Comparison of ENCODE assay signal across 39 mouse cellular contexts in the genomic region with DNA sequence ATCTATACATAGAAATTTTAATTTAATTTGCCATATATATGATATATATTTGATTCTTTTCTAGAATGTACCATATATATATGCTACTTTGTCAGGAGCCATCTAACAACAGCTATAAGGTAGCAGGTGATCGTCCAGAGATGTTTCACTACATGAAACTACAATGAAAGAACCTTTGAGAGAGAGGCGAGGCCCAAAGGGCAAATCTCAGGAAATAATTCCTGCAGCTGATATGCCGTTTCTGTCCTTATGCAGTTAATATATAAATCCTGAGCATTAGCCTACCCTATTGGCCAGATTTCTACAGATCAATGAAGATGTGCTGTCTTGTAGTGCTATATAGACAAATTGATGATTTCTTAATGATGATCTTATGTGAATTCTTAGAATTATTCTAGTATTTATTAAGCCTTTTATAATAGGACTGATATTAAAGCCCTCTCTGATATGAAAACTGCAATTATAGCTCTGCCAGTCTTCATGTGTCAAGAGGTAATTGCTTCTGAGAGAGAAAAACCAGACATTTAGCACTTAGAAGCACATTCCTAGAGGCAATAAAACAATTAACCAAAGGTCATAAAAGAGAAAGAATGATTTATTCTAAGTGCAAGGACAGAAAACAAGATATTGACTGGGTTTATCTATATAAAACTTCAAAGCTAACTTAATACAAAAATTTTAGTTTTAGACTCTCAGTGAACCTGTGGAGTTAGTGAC. TPM values are rescaled to one million over a fixed set of nuclear protein-coding genes. Genes with fewer than 3 reads are reported as not detected.
"Had no signal": no experiment of that assay in that cellular context is flagged by ENCODE, and none has a peak within 500 bp of the region (broad histone marks: within the 10 kb centered on the region; RNA-seq: fewer than 3 reads in every experiment).

No protein-coding gene starts in this region.

- H3K9me3 ChIP-seq: heart, embryonic 10.5 days; heart, embryonic 13.5 days; heart, embryonic 15.5 days; hindbrain, embryonic 13.5 days; hindbrain, embryonic 15.5 days; kidney, embryonic 15.5 days had no signal

- H3K4me2 ChIP-seq: heart, embryonic 11.5 days; heart, embryonic 12.5 days; heart, embryonic 13.5 days; heart, embryonic 15.5 days; hindbrain, embryonic 12.5 days; hindbrain, embryonic 13.5 days; hindbrain, embryonic 14.5 days; hindbrain, embryonic 15.5 days; kidney, embryonic 15.5 days had no signal

- H3K27ac ChIP-seq: heart, embryonic 10.5 days; heart, embryonic 13.5 days; heart, embryonic 15.5 days; hindbrain, embryonic 10.5 days; hindbrain, embryonic 12.5 days; hindbrain, embryonic 13.5 days; hindbrain, embryonic 14.5 days; hindbrain, embryonic 15.5 days; hindbrain, postnatal 0 days; kidney, embryonic 15.5 days; kidney, postnatal 0 days; layer of hippocampus, adult 2 months; left cerebral cortex, adult 2 months had no signal

- H3K36me3 ChIP-seq: heart, embryonic 10.5 days; heart, embryonic 12.5 days; heart, embryonic 13.5 days; heart, embryonic 15.5 days; hindbrain, embryonic 10.5 days; hindbrain, embryonic 12.5 days; hindbrain, embryonic 13.5 days; hindbrain, embryonic 15.5 days; kidney, embryonic 15.5 days had no signal

- DNase-seq: heart, postnatal 10 days; heart, postnatal 14 days; heart, postnatal 36 days; heart, postnatal 4 days; kidney, adult 11 months; kidney, adult 18-20 months; kidney, adult 2 months; kidney, adult 8-10 months; kidney, adult 9 months; kidney, postnatal 10 days; kidney, postnatal 14 days; kidney, postnatal 25 days; kidney, postnatal 36 days; kidney, postnatal 4 days; layer of hippocampus, adult 9-11 months; layer of hippocampus, postnatal 36 days had no signal

- H3K4me3 ChIP-seq: heart, embryonic 10.5 days; heart, embryonic 12.5 days; heart, embryonic 13.5 days; heart, embryonic 15.5 days; hindbrain, embryonic 10.5 days; hindbrain, embryonic 12.5 days; hindbrain, embryonic 13.5 days; hindbrain, embryonic 15.5 days; kidney, embryonic 15.5 days; layer of hippocampus, adult 2 months; left cerebral cortex, adult 2 months had no signal

- H3K9ac ChIP-seq: heart, embryonic 12.5 days; heart, embryonic 13.5 days; heart, embryonic 15.5 days; hindbrain, embryonic 12.5 days; hindbrain, embryonic 13.5 days; hindbrain, embryonic 14.5 days; hindbrain, embryonic 15.5 days; kidney, embryonic 15.5 days had no signal

- H3K27me3 ChIP-seq: heart, embryonic 12.5 days; heart, embryonic 13.5 days; heart, embryonic 15.5 days; hindbrain, embryonic 12.5 days; hindbrain, embryonic 13.5 days; hindbrain, embryonic 15.5 days; kidney, embryonic 15.5 days had no signal

- ATAC-seq: hindbrain, embryonic 16.5 days; hindbrain, postnatal 0 days; inflammation-experienced regulatory T-cells, adult 6 months had no signal

- H3K4me1 ChIP-seq: heart, embryonic 10.5 days; heart, embryonic 12.5 days; heart, embryonic 13.5 days; heart, embryonic 15.5 days; hindbrain, embryonic 10.5 days; hindbrain, embryonic 12.5 days; hindbrain, embryonic 13.5 days; hindbrain, embryonic 15.5 days; kidney, embryonic 15.5 days had no signal

RNA-seq across cellular contexts. Expression of a gene that starts 4.1 kb away (rescaled TPM):
- polyA plus RNA-seq: heart, embryonic 10.5 days; heart, embryonic 11.5 days; heart, embryonic 12.5 days; heart, embryonic 13.5 days; heart, embryonic 14.5 days; heart, embryonic 15.5 days; heart, embryonic 16.5 days; heart, postnatal 0 days; hindbrain, embryonic 10.5 days; hindbrain, embryonic 11.5 days; hindbrain, embryonic 12.5 days; hindbrain, embryonic 13.5 days; hindbrain, embryonic 14.5 days; hindbrain, embryonic 15.5 days; hindbrain, embryonic 16.5 days; hindbrain, postnatal 0 days; inflammation-experienced regulatory T-cells, adult 6 months; kidney, embryonic 14.5 days had no signal

RNA-seq across cellular contexts. Expression of a gene that starts 36.8 kb away (rescaled TPM):
- polyA plus RNA-seq: heart, embryonic 10.5 days; heart, embryonic 12.5 days; heart, embryonic 15.5 days; heart, postnatal 0 days; hindbrain, embryonic 13.5 days; hindbrain, embryonic 14.5 days; hindbrain, embryonic 15.5 days; hindbrain, embryonic 16.5 days; hindbrain, postnatal 0 days; inflammation-experienced regulatory T-cells, adult 6 months; intestine, embryonic 14.5 days; kidney, embryonic 14.5 days had no signal
